Mouse (Mus musculus): ENCODE data around the gene 1600014C10Rik. TPM values are rescaled to one million over a fixed set of nuclear protein-coding genes. Genes with fewer than 3 reads are reported as not detected.
A peak's percentile ranks its signal among the peaks of the same experiment; 100 is the strongest.

1600014C10Rik gene
- polyA plus RNA-seq, 1 experiment from 2014 or later, result 13.9 TPM

DNA sequence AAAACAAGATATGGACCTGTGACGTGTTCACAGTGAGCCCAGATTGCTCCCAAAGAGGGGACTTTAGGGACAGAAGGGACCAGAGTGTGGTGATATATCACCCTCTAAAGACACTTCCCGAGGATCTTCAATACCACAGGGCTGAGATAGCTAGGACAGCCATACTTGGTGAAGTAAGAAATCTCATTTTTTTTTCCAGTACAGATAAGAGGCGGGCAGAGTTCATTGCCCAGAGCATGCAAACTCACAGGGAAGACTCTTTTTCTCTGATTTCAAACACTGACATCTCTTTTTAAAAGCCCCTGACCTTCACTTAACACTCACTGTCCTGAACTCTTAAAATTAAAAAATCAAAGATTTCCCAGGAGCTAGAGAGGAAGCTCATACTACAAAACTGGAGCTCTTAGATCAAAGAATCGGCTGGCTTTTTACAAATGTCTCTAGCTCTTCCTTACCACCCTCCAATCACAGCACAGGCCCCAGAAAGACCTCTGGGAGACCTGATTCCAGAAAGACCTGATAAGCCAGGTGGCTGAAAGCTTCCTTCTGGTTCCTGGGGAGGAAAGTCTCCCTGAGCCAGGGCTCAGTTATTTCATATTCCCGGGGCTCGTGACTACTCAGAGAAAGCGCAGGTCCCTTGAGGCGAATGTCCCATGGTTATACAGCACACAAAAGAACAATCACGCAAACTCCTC lies 24.1 kb upstream of the 1600014C10Rik start:
- no peaks in the 10 kb centered on the region for H3K27me3 ChIP-seq (ENCODE audit: control insufficient read depth, insufficient read depth, low read length)

DNA sequence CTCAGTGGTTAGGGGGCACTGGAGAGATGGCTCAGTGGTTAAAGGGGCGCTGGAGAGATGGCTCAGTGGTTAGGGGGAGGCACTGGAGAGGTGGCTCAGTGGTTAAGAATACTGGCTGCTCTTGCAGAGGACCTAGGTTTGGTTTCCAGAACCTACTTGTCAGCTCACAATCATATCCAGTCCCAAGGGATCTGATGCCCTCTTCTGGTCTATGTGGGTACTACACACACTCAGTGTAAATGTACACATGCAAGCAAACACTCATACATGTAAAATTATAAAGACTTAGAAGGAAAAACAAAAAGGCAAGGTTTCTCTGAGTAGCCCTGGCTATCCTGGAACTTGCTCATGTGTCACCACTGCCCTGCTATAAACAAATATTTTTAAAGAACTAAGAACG lies 21.6 kb upstream of the 1600014C10Rik start:
- Histone ChIP-seq H3K9me3 (ENCODE audit: control insufficient read depth, low read length) (no peaks in the 10 kb centered on the region), H3K4me2 (ENCODE audit: low read depth, low read length, severe bottlenecking) (no peak overlapping the region)
- 96% methylated on average over 2 of the region's 2 CpGs for WGBS

More for the DNA sequence above, 24.1 kb upstream of the 1600014C10Rik start:
- Histone ChIP-seq H3K36me3 (ENCODE audit: control insufficient read depth, insufficient read depth, low read length) (no peaks in the 10 kb centered on the region), H3K9me3 (ENCODE audit: control insufficient read depth, low read length) (no peaks in the 10 kb centered on the region), H3K4me2 (ENCODE audit: low read depth, low read length, severe bottlenecking) (no peak overlapping the region), H3K27ac (ENCODE audit: low read depth, low read length) (no peak overlapping the region), H3K4me3 (ENCODE audit: low read depth, low read length) (no peak overlapping the region), H3K9ac (ENCODE audit: low read length) (no peak overlapping the region), H3K4me1 (replicated peaks; ENCODE audit: control insufficient read depth, insufficient read depth, low read length) (no peaks in the 10 kb centered on the region)
- ATAC-seq (replicated peaks; ENCODE audit: low FRiP score), result no peak
- WGBS, result 90% methylated on average over 9 of the region's 9 CpGs
- DNase-seq (ENCODE audit: low spot score), result no peak

GRCm38 (mm10) chr7:38163433-38164050 lies 19.5 kb upstream of the 1600014C10Rik start:
- no peaks in the 10 kb centered on the region for H3K9me3 ChIP-seq (ENCODE audit: control insufficient read depth, low read length)
- no peak overlapping the region for H3K27ac ChIP-seq (ENCODE audit: low read depth, low read length)
- no peak for DNase-seq (ENCODE audit: low spot score)
- no peak overlapping the region for H3K9ac ChIP-seq (ENCODE audit: low read length)
- 70% methylated on average over 9 of the region's 9 CpGs for WGBS
- H3K4me3 ChIP-seq (ENCODE audit: low read depth, low read length), result no peak overlapping the region
- H3K4me2 ChIP-seq (ENCODE audit: low read depth, low read length, severe bottlenecking), result no peak overlapping the region
- no peaks in the 10 kb centered on the region for H3K36me3 ChIP-seq (ENCODE audit: control insufficient read depth, insufficient read depth, low read length)
- H3K4me1 ChIP-seq (replicated peaks; ENCODE audit: control insufficient read depth, insufficient read depth, low read length), result no peaks in the 10 kb centered on the region
- no peaks in the 10 kb centered on the region for H3K27me3 ChIP-seq (ENCODE audit: control insufficient read depth, insufficient read depth, low read length)
- ATAC-seq (replicated peaks; ENCODE audit: low FRiP score), result no peak

More for the DNA sequence above, 21.6 kb upstream of the 1600014C10Rik start:
- no peaks in the 10 kb centered on the region for H3K27me3 ChIP-seq (ENCODE audit: control insufficient read depth, insufficient read depth, low read length)
- no peaks in the 10 kb centered on the region for H3K4me1 ChIP-seq (replicated peaks; ENCODE audit: control insufficient read depth, insufficient read depth, low read length)
- DNase-seq (ENCODE audit: low spot score) (no peak), ATAC-seq (replicated peaks; ENCODE audit: low FRiP score) (no peak)
- H3K36me3 ChIP-seq (ENCODE audit: control insufficient read depth, insufficient read depth, low read length), result no peaks in the 10 kb centered on the region
- H3K27ac ChIP-seq (ENCODE audit: low read depth, low read length), result no peak overlapping the region
- no peak overlapping the region for H3K4me3 ChIP-seq (ENCODE audit: low read depth, low read length)
- no peak overlapping the region for H3K9ac ChIP-seq (ENCODE audit: low read length)

DNA sequence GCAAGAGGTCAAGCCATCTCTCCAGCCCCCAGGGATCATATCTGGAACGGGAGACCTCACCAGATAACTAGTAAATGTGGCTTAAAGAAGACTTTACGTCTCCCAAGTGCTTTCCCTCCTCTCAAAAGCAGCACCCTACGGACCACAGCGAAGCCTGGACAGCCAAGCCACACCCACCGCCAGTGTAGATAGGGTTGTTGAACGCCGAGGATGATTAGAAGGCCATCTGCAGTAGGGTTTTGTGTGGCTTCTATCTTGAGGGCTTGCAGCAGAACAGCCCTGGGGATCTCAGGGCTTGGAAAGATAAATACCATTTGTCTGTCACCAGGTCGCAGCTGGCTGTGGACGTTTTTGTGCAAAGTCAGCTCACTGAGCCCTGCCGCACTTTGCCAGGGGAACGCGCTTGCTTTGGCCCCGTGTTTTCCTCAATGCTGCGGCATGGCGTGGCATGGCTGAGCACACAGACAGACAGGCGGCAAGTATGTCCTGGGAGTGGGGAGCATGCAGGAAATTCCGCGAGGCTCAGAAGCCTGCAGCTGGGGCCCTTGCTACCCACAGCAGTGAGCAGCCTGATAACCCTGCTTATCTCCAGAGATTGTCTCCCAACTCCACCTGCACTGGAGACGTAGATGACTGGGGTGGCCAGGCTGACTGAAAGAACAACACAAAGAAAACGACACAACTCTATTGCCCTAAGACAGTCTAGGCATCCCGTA lies 15.9 kb upstream of the 1600014C10Rik start:
- Histone ChIP-seq H3K9me3 (ENCODE audit: control insufficient read depth, low read length) (no peaks in the 10 kb centered on the region), H3K36me3 (ENCODE audit: control insufficient read depth, insufficient read depth, low read length) (no peaks in the 10 kb centered on the region), H3K4me2 (ENCODE audit: low read depth, low read length, severe bottlenecking) (no peak overlapping the region), H3K4me3 (ENCODE audit: low read depth, low read length) (no peak overlapping the region), H3K27ac (ENCODE audit: low read depth, low read length) (no peak overlapping the region), H3K4me1 (replicated peaks; ENCODE audit: control insufficient read depth, insufficient read depth, low read length) (no peaks in the 10 kb centered on the region), H3K27me3 (ENCODE audit: control insufficient read depth, insufficient read depth, low read length) (no peaks in the 10 kb centered on the region), H3K9ac (ENCODE audit: low read length) (no peak overlapping the region)
- WGBS, result 69% methylated on average over 21 of the region's 21 CpGs
- DNase-seq (ENCODE audit: low spot score) (no peak), ATAC-seq (replicated peaks; ENCODE audit: low FRiP score) (no peak)

DNA sequence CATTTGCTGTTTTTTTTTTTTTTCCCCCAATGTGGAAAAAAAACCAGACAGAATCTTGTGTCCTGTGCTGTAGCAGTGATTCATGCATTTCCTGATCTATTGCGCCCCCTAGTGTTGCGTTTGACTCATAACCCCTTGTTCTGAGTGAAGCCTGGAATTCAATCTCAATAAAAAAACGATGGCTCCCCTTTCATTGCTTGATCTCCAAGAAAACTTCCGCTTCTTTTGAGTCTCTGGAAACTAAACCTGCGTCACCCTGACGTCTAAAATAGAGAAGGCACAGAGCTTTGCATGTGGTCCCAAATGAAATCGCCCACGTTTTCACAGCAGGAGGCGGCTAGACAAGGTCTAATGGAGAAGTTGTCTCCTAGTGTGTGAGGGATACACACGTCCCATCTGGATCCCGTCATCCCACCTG lies 15.3 kb upstream of the 1600014C10Rik start:
- DNase-seq (ENCODE audit: low spot score), result peak; percentile 66
- no peak overlapping the region for H3K27ac ChIP-seq (ENCODE audit: low read depth, low read length)
- H3K9ac ChIP-seq (ENCODE audit: low read length), result no peak overlapping the region
- no peaks in the 10 kb centered on the region for H3K9me3 ChIP-seq (ENCODE audit: control insufficient read depth, low read length)
- no peaks in the 10 kb centered on the region for H3K27me3 ChIP-seq (ENCODE audit: control insufficient read depth, insufficient read depth, low read length)
- WGBS, result 19% methylated on average over 11 of the region's 11 CpGs
- no peak for ATAC-seq (replicated peaks; ENCODE audit: low FRiP score)
- H3K36me3 ChIP-seq (ENCODE audit: control insufficient read depth, insufficient read depth, low read length), result no peaks in the 10 kb centered on the region
- H3K4me1 ChIP-seq (replicated peaks; ENCODE audit: control insufficient read depth, insufficient read depth, low read length), result no peaks in the 10 kb centered on the region
- no peak overlapping the region for H3K4me2 ChIP-seq (ENCODE audit: low read depth, low read length, severe bottlenecking)
- H3K4me3 ChIP-seq (ENCODE audit: low read depth, low read length), result no peak overlapping the region

DNA sequence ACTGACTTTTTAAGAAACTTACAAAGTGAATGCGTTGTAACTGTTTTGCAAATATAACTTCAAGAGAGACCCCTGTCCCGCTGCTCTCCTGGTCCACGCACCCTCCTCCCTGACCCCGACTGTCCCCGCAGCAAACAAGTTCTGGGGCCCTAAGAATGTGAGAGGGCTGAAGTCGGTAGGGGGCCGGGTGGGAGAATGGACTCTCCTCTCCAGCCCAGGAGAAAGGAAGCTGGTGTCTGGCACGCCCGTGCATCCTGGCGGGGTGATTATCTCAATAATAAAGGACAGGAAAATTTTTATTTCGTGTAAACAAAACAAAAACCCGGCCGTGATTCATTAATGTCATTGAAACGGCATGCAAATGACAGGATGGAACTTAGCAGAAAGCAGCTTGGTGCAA lies 9.1 kb upstream of the 1600014C10Rik start:
- Histone ChIP-seq H3K27me3 (ENCODE audit: control insufficient read depth, insufficient read depth, low read length) (no peaks in the 10 kb centered on the region), H3K9ac (ENCODE audit: low read length) (peak overlapping the region; percentile 73), H3K4me3 (ENCODE audit: low read depth, low read length) (peak overlapping the region; percentile 19), H3K9me3 (ENCODE audit: control insufficient read depth, low read length) (no peaks in the 10 kb centered on the region), H3K4me1 (replicated peaks; ENCODE audit: control insufficient read depth, insufficient read depth, low read length) (peaks cover 10% of the 10 kb centered on the region; the same call in 1 of the 2 replicates), H3K27ac (ENCODE audit: low read depth, low read length) (no peak overlapping the region), H3K36me3 (ENCODE audit: control insufficient read depth, insufficient read depth, low read length) (no peaks in the 10 kb centered on the region), H3K4me2 (ENCODE audit: low read depth, low read length, severe bottlenecking) (peak overlapping the region; percentile 58)
- DNase-seq (ENCODE audit: low spot score) (no peak), ATAC-seq (replicated peaks; ENCODE audit: low FRiP score) (peak; percentile 64)
- WGBS, result 7% methylated on average over 14 of the region's 14 CpGs

DNA sequence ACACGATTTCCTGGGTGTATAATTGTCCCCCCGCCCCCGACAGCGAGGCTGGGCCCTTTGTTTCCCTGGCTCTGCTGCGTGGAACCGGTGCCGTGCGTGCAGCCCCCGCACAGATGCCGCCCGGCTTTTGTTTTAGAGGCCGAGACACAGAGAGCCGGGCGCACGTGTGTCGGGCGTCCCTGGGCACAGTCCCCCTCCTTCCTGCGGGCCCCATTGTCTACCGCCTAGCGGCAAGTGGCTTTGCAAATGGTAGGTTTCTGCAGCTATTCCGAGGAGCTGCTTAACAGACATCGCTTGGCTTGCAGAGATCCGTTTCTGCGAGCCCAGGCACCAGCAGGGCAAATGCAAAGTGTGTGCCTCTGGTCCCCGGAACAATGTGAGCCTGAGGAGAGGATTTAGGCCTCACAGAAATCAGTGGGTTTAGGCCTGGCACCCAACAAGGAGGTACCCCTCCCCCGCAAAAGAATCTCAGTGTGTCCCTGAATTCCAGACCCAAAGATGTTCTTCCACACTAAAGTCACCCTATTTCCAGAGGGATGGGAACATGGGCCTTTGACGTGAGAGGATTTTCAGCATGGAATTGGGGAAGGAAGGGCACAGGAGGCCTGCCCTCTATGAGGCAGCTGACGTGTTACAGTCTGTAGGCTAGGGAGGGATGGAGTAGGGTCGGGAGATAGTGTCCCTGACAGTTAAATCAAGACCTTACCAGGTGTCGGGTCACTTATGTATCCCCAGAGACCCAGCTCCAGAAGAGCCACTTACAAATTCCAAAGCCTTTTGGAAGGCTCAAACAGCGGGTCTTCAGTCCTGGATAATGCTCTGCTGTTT lies 8.5 kb upstream of the 1600014C10Rik start:
- H3K9me3 ChIP-seq (ENCODE audit: control insufficient read depth, low read length), result no peaks in the 10 kb centered on the region
- H3K27me3 ChIP-seq (ENCODE audit: control insufficient read depth, insufficient read depth, low read length), result no peaks in the 10 kb centered on the region
- peak; percentile 88 for ATAC-seq (replicated peaks; ENCODE audit: low FRiP score)
- peak; percentile 79 for DNase-seq (ENCODE audit: low spot score)
- peak overlapping the region; percentile 54; the same call in 1 of the 2 replicates for H3K27ac ChIP-seq (ENCODE audit: low read depth, low read length)
- H3K4me1 ChIP-seq (replicated peaks; ENCODE audit: control insufficient read depth, insufficient read depth, low read length), result peaks cover 10% of the 10 kb centered on the region; the same call in 1 of the 2 replicates
- peak overlapping the region; percentile 19 for H3K4me3 ChIP-seq (ENCODE audit: low read depth, low read length)
- 8% methylated on average over 31 of the region's 31 CpGs for WGBS
- no peaks in the 10 kb centered on the region for H3K36me3 ChIP-seq (ENCODE audit: control insufficient read depth, insufficient read depth, low read length)
- peak overlapping the region; percentile 58 for H3K4me2 ChIP-seq (ENCODE audit: low read depth, low read length, severe bottlenecking)
- H3K9ac ChIP-seq (ENCODE audit: low read length), result peak overlapping the region; percentile 73

DNA sequence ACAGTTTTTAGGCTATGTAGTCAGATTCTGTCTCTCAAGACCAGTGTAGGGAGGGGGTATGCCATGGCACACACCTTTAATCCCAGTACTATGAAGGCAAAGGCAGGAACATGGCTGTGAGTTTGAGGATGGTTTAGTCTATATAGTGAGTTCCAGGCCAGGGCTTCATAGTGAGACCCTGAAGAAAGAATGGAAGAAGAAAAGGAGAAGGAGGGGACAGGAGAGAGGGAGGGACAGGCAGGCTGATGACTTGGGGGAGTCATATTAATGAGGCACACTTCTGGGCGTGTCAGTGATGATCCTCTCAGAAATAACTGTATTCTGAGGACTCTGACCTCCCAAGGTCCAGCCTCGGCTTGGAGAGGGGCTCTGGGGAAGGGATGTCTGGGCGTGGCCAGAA lies 7.0 kb upstream of the 1600014C10Rik start:
- no peak overlapping the region for H3K4me3 ChIP-seq (ENCODE audit: low read depth, low read length)
- no peaks in the 10 kb centered on the region for H3K27me3 ChIP-seq (ENCODE audit: control insufficient read depth, insufficient read depth, low read length)
- no peak overlapping the region for H3K27ac ChIP-seq (ENCODE audit: low read depth, low read length)
- no peak overlapping the region for H3K9ac ChIP-seq (ENCODE audit: low read length)
- ATAC-seq (replicated peaks; ENCODE audit: low FRiP score), result no peak
- DNase-seq (ENCODE audit: low spot score), result no peak
- WGBS, result 75% methylated on average over 3 of the region's 3 CpGs
- no peaks in the 10 kb centered on the region for H3K9me3 ChIP-seq (ENCODE audit: control insufficient read depth, low read length)
- peaks cover 10% of the 10 kb centered on the region; the same call in 1 of the 2 replicates for H3K4me1 ChIP-seq (replicated peaks; ENCODE audit: control insufficient read depth, insufficient read depth, low read length)
- no peak overlapping the region for H3K4me2 ChIP-seq (ENCODE audit: low read depth, low read length, severe bottlenecking)
- no peaks in the 10 kb centered on the region for H3K36me3 ChIP-seq (ENCODE audit: control insufficient read depth, insufficient read depth, low read length)
